Mouse (Mus musculus): ENCODE measurements at regions not wholly inside any gene's neighbourhood (a gene's known extent, or its start where the extent isn't known, plus 50 kb on each side); places are given as distances from the start of the nearest gene placed in this dataset.

- DNase-seq = no peak
- intact Hi-C loops (cut with DNase I) = no loop called here
These were observed 104.6 kb downstream of the Ngf start for GRCm38 (mm10) chr3:102574320-102574719.

GRCm38 (mm10) chr3:102576896-102577295, 107.2 kb downstream of the Ngf start:
- no peak for DNase-seq
- intact Hi-C loops (cut with DNase I) = no loop called here

DNA sequence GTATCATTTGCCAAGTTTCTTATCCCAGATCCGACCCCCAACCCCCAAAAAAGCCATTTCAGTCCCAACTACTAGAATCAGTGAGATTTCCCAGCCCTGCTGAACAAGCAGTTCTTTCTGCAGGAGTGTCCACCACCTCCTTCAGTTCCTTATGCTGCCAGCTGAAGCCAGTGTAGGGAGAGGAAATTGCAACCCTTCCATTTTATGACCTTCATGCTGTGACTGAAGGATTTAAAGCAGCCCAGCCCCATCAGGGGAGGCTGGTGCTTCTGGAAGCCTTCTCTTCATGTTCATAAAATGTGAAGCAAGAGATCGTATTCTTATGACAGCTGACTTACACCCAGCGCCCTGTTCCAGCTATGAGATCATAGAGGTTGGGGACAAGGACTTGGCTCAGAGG, 112.1 kb downstream of the Ngf start:
- DNase-seq = no peak
- intact Hi-C loops (cut with DNase I) = no loop called here

GRCm38 (mm10) chr3:102585136-102585535, 115.4 kb downstream of the Ngf start:
- intact Hi-C loops (cut with DNase I) = no loop called here
- no peak for DNase-seq

- intact Hi-C loops (cut with DNase I) = no loop called here
- no peak for DNase-seq
These were observed 116.5 kb downstream of the Ngf start for GRCm38 (mm10) chr3:102586221-102586620.

DNA sequence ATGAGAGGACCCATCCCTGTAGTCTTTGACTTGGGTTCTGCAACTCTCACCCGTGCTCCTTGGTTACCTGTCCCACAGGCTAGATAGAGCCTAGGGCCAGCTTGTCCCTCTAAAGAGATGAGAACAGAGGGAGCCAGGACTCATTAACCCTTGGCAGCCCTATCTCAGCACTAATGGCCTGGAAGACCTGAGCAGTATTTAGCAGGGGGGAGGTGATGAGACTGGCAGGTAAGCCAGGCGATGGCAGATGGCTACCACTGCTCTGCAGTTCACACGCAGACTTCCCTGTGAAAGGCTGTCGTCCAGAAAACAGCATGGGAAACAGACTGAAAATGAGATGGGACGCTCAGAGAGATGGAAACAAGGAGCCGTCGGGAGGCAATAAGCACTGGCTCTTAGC, 122.3 kb downstream of the Ngf start:
- intact Hi-C loops (cut with DNase I) = no loop called here
- no peak for DNase-seq

DNA sequence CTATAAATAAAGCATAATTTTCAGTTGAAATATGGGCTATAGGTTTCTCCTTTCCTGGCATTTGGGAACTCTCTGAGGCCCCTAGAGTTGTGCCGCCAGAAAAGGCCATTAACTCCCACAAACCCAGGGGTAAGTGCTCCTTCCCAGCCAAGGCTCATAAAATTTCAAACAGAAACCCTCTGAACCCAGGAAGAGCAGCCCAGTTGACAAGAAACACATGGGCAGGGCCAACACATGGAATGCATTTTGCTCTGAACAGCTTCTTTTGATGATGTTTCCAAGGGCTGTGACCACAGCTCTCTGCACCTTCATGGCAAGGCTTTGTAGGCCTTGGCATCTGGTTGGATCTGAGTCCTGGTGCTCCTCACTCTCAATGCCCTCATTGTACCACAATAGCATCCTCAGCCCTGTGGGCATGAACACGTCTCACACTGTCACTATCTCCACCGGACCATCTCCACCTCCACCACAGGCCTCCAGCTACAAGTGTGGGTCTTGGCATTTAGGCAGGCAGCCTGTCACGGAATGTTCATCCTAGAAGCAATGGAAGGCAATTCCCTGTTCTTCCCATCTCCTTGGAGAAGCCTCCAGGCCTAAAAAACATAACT, 127.3 kb downstream of the Ngf start:
- intact Hi-C loops (cut with DNase I) = no loop called here

GRCm38 (mm10) chr3:102599061-102599460, 129.3 kb downstream of the Ngf start:
- no peak for DNase-seq
- intact Hi-C loops (cut with DNase I) = no loop called here

More for the DNA sequence above, 127.3 kb downstream of the Ngf start:
- no peak for DNase-seq

- intact Hi-C loops (cut with DNase I) = no loop called here
These were observed 131.6 kb upstream of the Tspan2 start for GRCm38 (mm10) chr3:102602766-102603165.

GRCm38 (mm10) chr3:102605284-102605683, 129.0 kb upstream of the Tspan2 start:
- no peak for DNase-seq
- intact Hi-C loops (cut with DNase I) = no loop called here

More at GRCm38 (mm10) chr3:102602766-102603165, 131.6 kb upstream of the Tspan2 start:
- DNase-seq = no peak

GRCm38 (mm10) chr3:102610970-102611369, 123.4 kb upstream of the Tspan2 start:
- intact Hi-C loops (cut with DNase I) = loop anchor here (5.0 kb wide), 1 partner anchor 81 kb away; no protein-coding TSS in a partner anchor

GRCm38 (mm10) chr3:102611398-102612366, 122.6 kb upstream of the Tspan2 start:
- intact Hi-C loops (cut with DNase I) = loop anchor here (5.0 kb wide), 1 partner anchor 81 kb away; no protein-coding TSS in a partner anchor
- no peak for DNase-seq

More at GRCm38 (mm10) chr3:102610970-102611369, 123.4 kb upstream of the Tspan2 start:
- no peak for DNase-seq

GRCm38 (mm10) chr3:102619666-102620377, 114.5 kb upstream of the Tspan2 start:
- intact Hi-C loops (cut with DNase I) = no loop called here
- no peak for DNase-seq

DNA sequence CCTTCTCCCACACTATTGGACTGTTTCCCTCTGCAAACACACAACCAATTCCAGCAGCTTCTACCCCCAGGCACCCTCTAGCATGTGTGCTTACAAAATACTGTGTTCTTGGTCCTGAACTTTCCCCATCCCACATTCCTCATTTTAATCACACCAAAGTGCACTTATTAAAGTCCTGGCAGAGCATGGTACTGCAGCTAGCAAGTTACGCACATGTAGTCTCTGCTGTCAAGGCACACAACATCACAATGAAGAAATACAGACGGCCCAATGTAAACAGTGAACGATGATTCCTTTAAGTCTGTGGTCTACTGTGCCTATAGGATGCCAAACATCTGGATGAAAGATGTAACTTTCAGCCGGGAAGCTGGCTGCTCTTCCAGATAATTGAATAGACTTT, 98.3 kb upstream of the Tspan2 start:
- DNase-seq = no peak

DNA sequence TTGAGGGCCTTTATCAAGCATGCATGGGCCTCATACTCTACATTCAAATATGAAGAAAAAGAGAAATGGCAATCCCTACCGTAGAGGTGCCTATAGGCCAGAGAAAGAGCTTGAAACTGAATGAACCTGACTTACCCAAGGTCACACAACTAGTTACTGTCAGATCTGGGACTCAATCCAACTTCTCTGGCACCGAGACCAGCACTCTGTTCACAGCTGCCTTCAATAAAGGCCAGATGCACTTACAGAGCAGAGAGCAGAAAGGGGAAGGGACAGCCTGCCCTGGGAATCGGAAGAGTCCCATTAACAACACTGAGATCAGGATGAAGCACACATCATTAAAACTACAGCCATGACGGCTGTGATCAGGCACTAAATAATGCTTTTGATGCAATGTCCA, 97.7 kb upstream of the Tspan2 start:
- intact Hi-C loops (cut with DNase I) = no loop called here
- no peak for DNase-seq

More for the DNA sequence above, 98.3 kb upstream of the Tspan2 start:
- intact Hi-C loops (cut with DNase I) = no loop called here

- intact Hi-C loops (cut with DNase I) = no loop called here
- no peak for DNase-seq
These were observed 89.9 kb upstream of the Tspan2 start for GRCm38 (mm10) chr3:102644276-102644940.

GRCm38 (mm10) chr3:102648450-102648849, 85.9 kb upstream of the Tspan2 start:
- DNase-seq = no peak
- intact Hi-C loops (cut with DNase I) = no loop called here

GRCm38 (mm10) chr3:102654962-102655361, 79.4 kb upstream of the Tspan2 start:
- no peak for DNase-seq
- intact Hi-C loops (cut with DNase I) = no loop called here

GRCm38 (mm10) chr3:102657116-102657515, 77.2 kb upstream of the Tspan2 start:
- intact Hi-C loops (cut with DNase I) = no loop called here

GRCm38 (mm10) chr3:102657531-102658060, 76.7 kb upstream of the Tspan2 start:
- DNase-seq = no peak
- intact Hi-C loops (cut with DNase I) = no loop called here

More at GRCm38 (mm10) chr3:102657116-102657515, 77.2 kb upstream of the Tspan2 start:
- no peak for DNase-seq
